Mouse (Mus musculus): ENCODE results near the gene Wdr83. TPM values are rescaled to one million over a fixed set of nuclear protein-coding genes. Genes with fewer than 3 reads are reported as not detected.
"Not testable (repeated sequence)": the region's sequence is repeated elsewhere in the genome, so short reads cannot be mapped to it uniquely, and the experiment has no call there.

Wdr83 gene
- polyA plus RNA-seq, 1 experiment from 2014 or later, result 42.9 TPM

GRCm38 (mm10) chr8:85090856-85091255, 9.8 kb upstream of the Wdr83 start:
- 83% methylated on average over 11 of the region's 11 CpGs for WGBS
- Histone ChIP-seq H3K4me3 (ENCODE audit: low read depth, low read length) (no peak overlapping the region), H3K4me1 (ENCODE audit: insufficient read depth) (no peaks in the 10 kb centered on the region), H3K36me3 (ENCODE audit: insufficient read depth) (peaks cover 47% of the 10 kb centered on the region), H3K27ac (ENCODE audit: low read depth) (no peak overlapping the region), H3K4me2 (no peak overlapping the region), H3K9me3 (ENCODE audit: low read depth, low read length) (no peaks in the 10 kb centered on the region), H3K9ac (no peak overlapping the region), H3K27me3 (ENCODE audit: insufficient read depth, low read length) (no peaks in the 10 kb centered on the region)
- TF ChIP-seq CTCF (IDR thresholded peaks at IDR 0.05; ENCODE audit: low read depth), result no peak
- DNase-seq, result no peak
- ATAC-seq (ENCODE audit: insufficient read depth), result no peak

GRCm38 (mm10) chr8:85088771-85089170, 7.7 kb upstream of the Wdr83 start:
- H3K4me1 ChIP-seq (ENCODE audit: insufficient read depth), result peaks cover 4% of the 10 kb centered on the region; the same call in 1 of the 2 replicates
- no peak overlapping the region for H3K4me2 ChIP-seq
- ATAC-seq (ENCODE audit: insufficient read depth), result no peak
- H3K36me3 ChIP-seq (ENCODE audit: insufficient read depth), result peaks cover 39% of the 10 kb centered on the region
- no peaks in the 10 kb centered on the region for H3K9me3 ChIP-seq (ENCODE audit: low read depth, low read length)
- no peak overlapping the region for H3K4me3 ChIP-seq (ENCODE audit: low read depth, low read length)
- WGBS, result 67% methylated on average over 2 of the region's 2 CpGs
- no peak for DNase-seq
- H3K27me3 ChIP-seq (ENCODE audit: insufficient read depth, low read length), result no peaks in the 10 kb centered on the region
- H3K9ac ChIP-seq, result no peak overlapping the region
- H3K27ac ChIP-seq (ENCODE audit: low read depth), result no peak overlapping the region
- TF ChIP-seq CTCF (IDR thresholded peaks at IDR 0.05; ENCODE audit: low read depth), result no peak

- H3K4me1 ChIP-seq (ENCODE audit: insufficient read depth), result peaks cover 11% of the 10 kb centered on the region
- ATAC-seq (ENCODE audit: insufficient read depth), result no peak
- H3K27me3 ChIP-seq (ENCODE audit: insufficient read depth, low read length), result no peaks in the 10 kb centered on the region
- no peak for TF ChIP-seq CTCF (IDR thresholded peaks at IDR 0.05; ENCODE audit: low read depth)
- DNase-seq, result peak; percentile 34
- H3K9me3 ChIP-seq (ENCODE audit: low read depth, low read length), result no peaks in the 10 kb centered on the region
- no peak overlapping the region for H3K9ac ChIP-seq
- H3K27ac ChIP-seq (ENCODE audit: low read depth), result no peak overlapping the region
- no peak overlapping the region for H3K4me2 ChIP-seq
- H3K36me3 ChIP-seq (ENCODE audit: insufficient read depth), result peaks cover 36% of the 10 kb centered on the region
- H3K4me3 ChIP-seq (ENCODE audit: low read depth, low read length), result no peak overlapping the region
- WGBS, result 78% methylated on average over 3 of the region's 3 CpGs
Observed at GRCm38 (mm10) chr8:85086238-85086637, 5.1 kb upstream of the Wdr83 start.

- no peak for ATAC-seq (ENCODE audit: insufficient read depth)
- no peak for TF ChIP-seq CTCF (IDR thresholded peaks at IDR 0.05; ENCODE audit: low read depth)
- peaks cover 31% of the 10 kb centered on the region for H3K36me3 ChIP-seq (ENCODE audit: insufficient read depth)
- H3K4me3 ChIP-seq (ENCODE audit: low read depth, low read length), result no peak overlapping the region
- no peak overlapping the region for H3K9ac ChIP-seq
- no peak for DNase-seq
- H3K9me3 ChIP-seq (ENCODE audit: low read depth, low read length), result no peaks in the 10 kb centered on the region
- no peak overlapping the region for H3K4me2 ChIP-seq
- no peak overlapping the region for H3K27ac ChIP-seq (ENCODE audit: low read depth)
- peaks cover 11% of the 10 kb centered on the region for H3K4me1 ChIP-seq (ENCODE audit: insufficient read depth)
- no peaks in the 10 kb centered on the region for H3K27me3 ChIP-seq (ENCODE audit: insufficient read depth, low read length)
- 85% methylated on average over 8 of the region's 8 CpGs for WGBS
Observed at GRCm38 (mm10) chr8:85084633-85085032, 3.5 kb upstream of the Wdr83 start.

- ATAC-seq (ENCODE audit: insufficient read depth) (peak; percentile 84), DNase-seq (peak; percentile 89)
- Histone ChIP-seq H3K4me1 (ENCODE audit: insufficient read depth) (peaks cover 13% of the 10 kb centered on the region), H3K36me3 (ENCODE audit: insufficient read depth) (peaks cover 39% of the 10 kb centered on the region), H3K4me3 (ENCODE audit: low read depth, low read length) (peak within 1 kb of the TSS; percentile 66), H3K9ac (peak within 1 kb of the TSS; percentile 69), H3K4me2 (peak within 1 kb of the TSS; percentile 92), H3K27me3 (ENCODE audit: insufficient read depth, low read length) (no peaks in the 10 kb centered on the region), H3K9me3 (ENCODE audit: low read depth, low read length) (no peaks in the 10 kb centered on the region), H3K27ac (ENCODE audit: low read depth) (0 out of 2 replicates have a peak within 1 kb of the TSS, but pooled peaks have one; percentile 30)
- under 1% methylated on average over 30 of the region's 30 CpGs for WGBS
- TF ChIP-seq CTCF (IDR thresholded peaks at IDR 0.05; ENCODE audit: low read depth), result peak; percentile 61
Observed at GRCm38 (mm10) chr8:85083108-85083813, 2.2 kb upstream of the Wdr83 start, which contains the start of gene Man2b1. Gene Man2b1 (plus strand): TSS chr8:85083270.

- ATAC-seq (ENCODE audit: insufficient read depth); DNase-seq; H3K9me3 ChIP-seq (ENCODE audit: low read depth, low read length); H3K27me3 ChIP-seq (ENCODE audit: insufficient read depth, low read length); H3K9ac ChIP-seq; H3K27ac ChIP-seq (ENCODE audit: low read depth): not testable (repeated sequence)
- 85% methylated on average over 4 of the region's 4 CpGs for WGBS
- Histone ChIP-seq H3K4me2 (peak overlapping the region; percentile 92), H3K4me1 (ENCODE audit: insufficient read depth) (peaks cover 13% of the 10 kb centered on the region), H3K36me3 (ENCODE audit: insufficient read depth) (peaks cover 36% of the 10 kb centered on the region), H3K4me3 (ENCODE audit: low read depth, low read length) (peak overlapping the region; percentile 66; the same call in 1 of the 2 replicates)
Observed at GRCm38 (mm10) chr8:85082169-85082568, 1.1 kb upstream of the Wdr83 start.

- H3K4me1 ChIP-seq (ENCODE audit: insufficient read depth), result peaks cover 13% of the 10 kb centered on the region
- peak within 1 kb of the TSS; percentile 80; the same call in 1 of the 2 replicates for H3K27ac ChIP-seq (ENCODE audit: low read depth)
- under 1% methylated on average over 30 of the region's 30 CpGs for WGBS
- 0 out of 2 replicates have a peak, but pooled peaks have one; percentile 1 for TF ChIP-seq CTCF (IDR thresholded peaks at IDR 0.05; ENCODE audit: low read depth)
- H3K9me3 ChIP-seq (ENCODE audit: low read depth, low read length), result no peaks in the 10 kb centered on the region
- H3K27me3 ChIP-seq (ENCODE audit: insufficient read depth, low read length), result no peaks in the 10 kb centered on the region
- peaks cover 36% of the 10 kb centered on the region for H3K36me3 ChIP-seq (ENCODE audit: insufficient read depth)
- H3K4me2 ChIP-seq, result peak within 1 kb of the TSS; percentile 95
- ATAC-seq (ENCODE audit: insufficient read depth) (peak; percentile 23), DNase-seq (peak; percentile 89)
- peak within 1 kb of the TSS; percentile 86 for H3K9ac ChIP-seq
- H3K4me3 ChIP-seq (ENCODE audit: low read depth, low read length), result peak within 1 kb of the TSS; percentile 87
Observed at GRCm38 (mm10) chr8:85080532-85081215, 432 bp downstream of the Wdr83 start, which contains the start of gene Wdr83os. Gene Wdr83os (plus strand): TSS chr8:85080740.

Measured in lung, embryonic 14.5 days (tissue).